Mouse (Mus musculus): Measurements from ENCODE around the gene Ccl22.

DNA sequence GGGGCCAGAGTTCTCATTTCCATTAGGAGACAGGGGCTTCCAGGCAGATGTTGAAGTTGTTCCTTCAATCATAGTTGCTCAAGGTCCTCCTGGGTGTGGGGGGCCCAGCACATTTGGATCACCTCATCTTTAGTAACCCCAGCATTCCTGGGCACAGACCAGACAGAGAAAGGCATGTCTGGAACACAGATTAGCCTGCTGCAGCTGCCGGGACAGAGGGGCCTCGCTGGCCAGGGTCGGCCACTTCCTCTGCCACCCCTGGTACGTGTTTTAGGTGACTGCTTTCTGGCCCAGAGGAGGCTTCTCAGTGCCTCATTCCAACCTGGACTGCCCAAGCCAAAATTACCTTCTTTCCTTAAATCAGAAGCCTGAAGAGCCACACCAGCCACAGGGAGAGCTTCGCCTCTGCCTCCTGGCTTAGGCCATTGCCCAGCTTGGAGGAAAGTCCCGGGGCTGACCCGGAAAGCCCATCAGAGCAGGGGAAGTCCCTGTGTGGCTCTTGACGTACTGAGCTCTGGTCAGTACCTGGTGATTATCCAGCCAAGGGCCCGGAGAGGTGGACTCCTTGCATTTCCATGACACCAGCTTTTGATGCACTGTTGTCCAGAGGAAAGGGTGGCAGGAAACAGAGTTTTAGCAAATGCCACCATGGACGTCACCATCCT is 39.7 kb upstream of the Ccl22 start:
- no peak for TF ChIP-seq CTCF (IDR thresholded peaks at IDR 0.05)
- no peak for TF ChIP-seq POLR2A (IDR thresholded peaks at IDR 0.05; ENCODE audit: insufficient read depth, low read depth, low read length)
